Mouse (Mus musculus) adrenal gland, postnatal 36 days (tissue): Measurements from ENCODE around the gene Cntn5. TPM values are rescaled to one million over a fixed set of nuclear protein-coding genes. Genes with fewer than 3 reads are reported as not detected.

Experiments
- DNase-seq, 2 experiments: peaks; one replicate each; pipeline ENCODE4 v3.0.0; 2021; ENCODE audit warnings: mixed read lengths in 1 of 2
- long read RNA-seq, 2 experiments: library from polyadenylated mRNA; stranded (forward); transcript quantifications; one replicate each; pipeline ENCODE4 v2.0.0; 2021; ENCODE audit warnings: borderline sequencing depth in 2 of 2
- total RNA-seq, 2 experiments: library from RNA; stranded (reverse); gene quantifications; 2 replicates each; pipeline ENCODE4 v1.2.3; 2021

Cntn5 gene
- total RNA-seq, result not detected
- long read RNA-seq, experiment 1, result 0 reads
- long read RNA-seq, experiment 2, result 0 reads

DNA sequence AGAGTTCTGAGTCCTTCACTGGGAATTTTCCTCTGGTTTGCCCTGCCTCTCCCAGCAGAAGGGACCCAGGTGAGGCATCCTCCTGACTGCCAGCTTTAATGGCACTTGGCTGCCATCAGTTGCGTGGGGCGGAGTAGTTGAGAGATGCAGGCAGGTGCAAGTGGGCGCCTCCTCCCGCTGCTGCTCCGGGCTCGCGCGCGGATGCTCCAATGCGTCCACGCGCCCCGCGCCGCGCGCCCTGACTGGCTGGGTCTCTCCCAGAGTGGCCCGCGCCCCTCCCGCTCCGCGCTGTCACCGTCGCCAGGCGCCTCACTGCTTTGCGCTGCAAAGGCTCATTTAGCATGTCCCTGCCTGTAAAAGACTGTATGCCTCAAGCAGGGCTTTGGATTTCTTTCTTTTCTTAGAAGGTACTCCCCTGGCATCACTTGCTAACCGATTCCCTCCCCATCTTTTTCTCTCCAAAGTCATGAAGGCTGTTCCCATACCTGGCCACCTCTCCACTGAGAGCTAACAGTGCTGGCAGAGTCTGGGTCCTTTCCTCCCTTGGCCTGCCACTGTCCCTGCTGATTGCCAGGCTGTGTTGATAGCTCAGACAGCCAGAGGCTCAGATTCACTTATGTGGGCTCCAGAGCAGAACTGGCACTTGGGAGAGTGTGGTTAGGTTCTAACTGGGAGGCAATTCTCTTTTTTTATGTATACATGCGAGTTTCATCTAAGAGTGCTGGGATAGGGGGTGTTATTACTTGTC is at the start of gene Cntn5:
Cntn5 (minus strand) TSS at position 160 of the 748 bp plus-strand sequence.
- DNase-seq, result no peak

DNA sequence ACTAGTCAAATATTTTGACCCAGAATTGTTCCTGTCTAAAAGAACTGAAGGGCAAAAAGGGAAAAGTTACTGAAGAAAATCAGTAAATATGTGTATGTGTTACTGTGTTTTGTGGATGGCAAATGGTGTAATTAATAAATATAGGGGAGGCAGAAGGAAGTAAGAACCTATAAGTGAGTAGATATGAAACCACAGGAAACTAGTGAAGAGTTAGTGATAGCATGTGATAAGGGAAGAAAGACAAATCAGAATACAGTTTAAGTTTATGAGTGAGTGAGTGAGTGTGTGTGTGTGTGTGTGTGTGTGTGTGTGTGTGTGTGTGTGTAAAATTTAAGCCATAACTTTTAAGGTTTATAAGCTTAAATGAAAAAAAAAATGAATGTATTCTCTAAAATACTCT is 45.9 kb upstream of the Cntn5 start:
- DNase-seq, result no peak

DNA sequence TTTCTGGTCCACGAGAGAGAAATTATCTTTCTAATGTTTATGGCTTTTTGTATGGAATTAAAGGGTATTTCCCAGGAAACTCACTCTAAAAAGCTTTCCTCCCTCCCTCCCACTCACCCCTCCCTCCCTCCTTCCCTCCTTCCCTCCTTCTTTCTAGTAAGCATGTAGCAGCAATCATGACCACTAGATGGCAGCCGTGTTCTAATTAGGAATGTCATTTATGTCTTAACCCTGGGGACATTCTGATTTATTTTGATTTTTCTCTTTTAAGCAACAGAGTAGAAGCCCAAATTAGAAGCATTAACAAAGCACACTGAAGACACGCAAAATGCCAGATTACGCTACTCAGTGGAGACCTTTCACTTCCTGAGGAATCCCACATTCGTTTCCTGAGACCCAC is 5.0 kb upstream of the Cntn5 start:
- DNase-seq, result peak; percentile 34 to 61

DNA sequence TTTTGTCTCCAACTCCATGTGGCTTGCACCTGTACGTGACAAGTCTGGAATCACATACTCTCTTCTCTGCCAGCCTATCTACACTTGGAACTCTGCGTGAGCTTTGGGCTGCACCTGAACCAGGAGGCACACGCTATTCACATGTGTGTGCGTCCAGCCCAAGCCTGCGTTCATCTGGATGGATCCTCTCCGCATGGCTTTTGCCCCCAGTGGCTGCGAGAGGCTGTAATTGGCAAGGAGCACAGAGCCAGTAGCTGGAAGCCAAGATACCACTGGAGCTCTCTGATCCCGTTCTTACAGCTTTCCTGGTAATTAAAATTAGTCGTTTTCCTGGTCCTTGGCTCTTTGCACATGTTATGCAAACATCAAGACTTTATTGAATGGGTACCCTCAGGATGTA is 1.1 kb upstream of the Cntn5 start:
- no peak for DNase-seq

DNA sequence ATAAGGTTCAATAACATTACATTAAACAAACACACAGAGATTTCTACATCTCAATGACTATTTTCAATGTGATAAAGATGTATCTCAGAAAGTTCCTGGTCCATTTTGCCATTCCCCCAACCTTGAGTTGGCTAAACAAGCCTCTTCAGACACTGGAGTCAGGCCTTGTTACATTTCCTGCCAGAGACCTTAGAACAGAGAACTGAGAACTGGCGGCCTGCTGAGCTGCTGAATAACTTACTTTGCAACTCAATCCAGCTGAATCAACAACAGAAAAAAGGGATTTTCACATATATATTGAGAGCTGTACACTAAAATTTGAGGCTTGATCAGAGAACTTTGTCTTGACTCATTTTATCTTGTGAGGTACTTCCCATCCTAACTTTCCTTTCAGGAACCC is 24.8 kb downstream of the Cntn5 start:
- no peak for DNase-seq

DNA sequence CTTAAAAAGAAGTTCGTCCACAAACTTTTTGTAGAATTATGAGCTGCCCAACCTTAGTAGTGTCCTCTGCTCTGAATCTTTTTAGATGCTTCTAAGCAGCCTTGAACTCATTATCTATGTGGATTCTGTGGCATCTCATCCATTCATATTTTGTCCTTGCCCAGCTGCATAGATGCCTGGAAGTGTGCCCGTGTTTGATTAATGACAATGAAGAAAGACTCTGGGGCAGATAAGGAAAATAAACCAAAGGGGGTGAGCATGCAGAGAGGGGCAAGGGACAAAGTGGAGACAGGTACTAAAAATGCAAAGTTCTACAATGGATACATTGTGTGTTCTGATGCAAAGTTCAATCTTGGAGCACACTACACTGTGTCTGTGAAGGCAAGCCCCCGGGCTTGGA is 30.7 kb downstream of the Cntn5 start:
- peak; percentile 25 to 42 for DNase-seq

DNA sequence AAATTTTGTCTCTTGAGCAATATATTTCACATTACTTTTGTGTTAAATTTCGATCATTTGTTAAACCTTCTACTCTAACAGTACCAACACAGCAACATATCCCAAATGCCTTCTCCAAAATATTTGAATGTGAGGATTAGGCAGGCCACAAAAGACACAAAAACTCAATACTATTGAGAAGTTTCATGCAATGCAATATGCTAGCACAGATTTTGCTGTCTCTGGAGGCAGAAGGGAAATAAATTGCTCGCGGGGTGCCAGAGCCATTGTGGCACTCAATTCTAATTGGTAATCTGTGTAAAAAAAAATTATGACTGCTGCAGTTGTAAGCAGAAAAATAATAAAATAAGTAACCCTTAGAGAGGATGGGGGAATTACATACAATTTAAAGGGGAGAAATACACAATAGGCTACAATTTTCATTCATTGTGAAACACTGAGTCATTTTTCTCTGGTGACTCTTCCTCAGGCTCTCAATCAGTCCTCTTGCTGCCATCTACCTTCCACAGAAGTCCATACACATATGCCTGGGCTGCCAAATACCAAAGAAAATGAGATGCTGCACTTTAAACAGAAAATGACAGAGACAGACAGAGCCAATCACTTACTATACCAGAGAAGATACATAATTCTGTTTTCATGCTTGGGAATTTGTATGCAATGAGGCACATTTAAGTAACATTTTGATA is 48.2 kb downstream of the Cntn5 start:
- DNase-seq, result no peak

DNA sequence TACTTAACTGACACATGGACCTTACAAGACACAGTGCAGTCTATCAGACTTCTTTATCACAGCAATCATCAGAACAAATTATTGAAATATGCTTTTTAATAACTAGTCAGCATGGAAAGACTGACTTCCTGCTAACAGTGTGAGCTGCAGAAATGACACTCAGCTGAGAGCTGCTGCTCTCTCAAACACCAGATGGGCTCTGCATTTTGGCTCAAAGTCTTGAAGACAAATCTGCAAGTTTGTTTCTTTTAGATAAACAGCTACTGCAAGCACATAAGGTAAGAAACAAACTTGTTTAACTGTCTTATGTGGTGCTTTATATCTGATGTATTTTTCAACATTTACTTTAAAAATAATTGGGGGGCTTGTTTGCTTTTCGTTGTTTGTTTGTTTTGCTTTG is 87.9 kb downstream of the Cntn5 start:
- no peak for DNase-seq

DNA sequence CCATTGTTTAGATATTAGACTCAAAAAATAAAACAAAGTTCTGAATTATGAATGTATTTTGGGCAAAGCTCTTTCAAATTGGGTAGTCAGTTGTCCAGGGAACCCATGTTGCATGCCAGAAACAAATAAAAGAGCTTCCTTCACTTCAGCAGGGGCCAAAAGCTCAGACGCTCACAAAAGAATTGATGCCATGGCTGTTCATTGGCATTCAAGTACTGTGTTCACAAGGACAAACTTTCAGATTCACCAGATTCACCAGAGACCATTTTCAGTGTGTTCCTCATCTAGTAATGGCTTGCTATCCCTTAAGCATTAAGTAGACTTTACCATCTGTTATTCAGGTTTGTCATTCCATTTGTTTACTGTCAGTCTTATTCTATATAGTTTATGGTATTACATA is 107.4 kb downstream of the Cntn5 start:
- no peak for DNase-seq

DNA sequence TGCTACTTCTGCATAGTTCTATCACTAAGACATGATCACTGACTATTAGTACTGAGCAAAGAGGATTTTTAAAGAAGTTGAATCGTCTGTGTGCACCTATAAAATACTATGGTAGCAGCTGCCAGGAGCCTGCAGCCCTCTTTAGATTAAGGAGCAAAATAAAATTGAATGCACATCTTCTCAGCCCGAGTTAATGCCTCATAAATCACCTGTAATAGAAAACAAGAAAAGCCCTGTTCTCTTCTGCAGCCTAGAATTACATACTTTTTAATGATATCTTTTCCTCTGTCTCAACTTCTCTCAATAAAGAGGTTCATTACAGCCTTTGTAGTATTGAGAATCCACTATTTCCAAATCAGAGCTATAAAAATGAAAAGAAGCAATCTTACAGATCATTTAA is 109.5 kb downstream of the Cntn5 start:
- DNase-seq, result no peak

DNA sequence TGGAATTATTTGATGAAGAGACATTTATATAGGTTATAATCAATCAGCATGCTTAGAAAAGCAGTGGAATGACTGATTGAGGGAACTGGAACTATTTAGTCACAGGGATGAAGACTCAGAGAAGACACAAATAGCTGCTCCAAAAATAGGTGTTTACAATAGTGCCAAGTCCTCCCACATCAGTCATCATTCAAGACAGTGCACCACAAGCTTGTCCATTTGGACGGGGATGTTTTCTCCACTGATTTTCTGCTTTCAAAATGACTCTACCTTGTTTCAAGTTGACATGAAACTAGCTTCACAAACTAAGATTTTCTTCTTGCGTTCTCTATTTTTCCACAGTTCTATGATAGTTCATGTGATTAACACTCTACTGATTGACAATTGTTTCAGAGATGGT is 172.7 kb downstream of the Cntn5 start:
- no peak for DNase-seq

DNA sequence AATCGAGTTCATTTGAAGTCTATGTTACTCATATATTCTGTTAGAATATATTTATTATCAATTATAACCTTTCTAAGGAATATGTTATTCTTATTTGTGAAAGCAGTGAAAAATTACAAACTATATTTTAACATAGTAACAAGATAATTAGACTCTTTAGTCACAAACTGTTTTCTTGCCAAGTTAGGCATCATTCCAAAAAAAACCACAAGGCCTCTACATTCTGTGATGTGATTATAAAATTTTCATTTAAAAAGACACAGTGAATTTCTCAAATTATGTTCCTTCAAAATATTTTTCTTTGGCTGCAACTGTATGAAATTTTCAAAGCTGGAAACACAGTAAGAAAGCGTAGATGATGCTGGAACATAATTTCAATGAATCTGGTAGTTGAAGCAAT is 180.4 kb downstream of the Cntn5 start:
- no peak for DNase-seq

DNA sequence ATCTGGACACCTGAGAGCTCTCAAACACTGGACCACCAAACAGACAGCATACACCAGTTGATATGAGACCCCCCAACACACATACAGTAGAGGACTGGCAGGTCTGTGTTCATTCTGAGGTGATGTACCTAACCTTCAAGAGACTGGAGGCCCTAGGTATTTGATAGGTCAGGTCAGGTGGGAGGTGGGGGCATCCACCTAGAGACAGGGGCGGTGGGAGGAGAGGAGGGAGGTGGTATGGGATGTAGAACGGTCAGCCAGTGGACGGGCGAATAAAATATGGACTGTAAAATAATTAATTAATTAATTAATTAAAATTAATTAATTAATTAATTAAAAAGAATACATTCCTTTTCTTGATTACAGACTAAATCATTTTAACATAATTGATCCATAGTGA is 182.5 kb downstream of the Cntn5 start:
- DNase-seq, result no peak

DNA sequence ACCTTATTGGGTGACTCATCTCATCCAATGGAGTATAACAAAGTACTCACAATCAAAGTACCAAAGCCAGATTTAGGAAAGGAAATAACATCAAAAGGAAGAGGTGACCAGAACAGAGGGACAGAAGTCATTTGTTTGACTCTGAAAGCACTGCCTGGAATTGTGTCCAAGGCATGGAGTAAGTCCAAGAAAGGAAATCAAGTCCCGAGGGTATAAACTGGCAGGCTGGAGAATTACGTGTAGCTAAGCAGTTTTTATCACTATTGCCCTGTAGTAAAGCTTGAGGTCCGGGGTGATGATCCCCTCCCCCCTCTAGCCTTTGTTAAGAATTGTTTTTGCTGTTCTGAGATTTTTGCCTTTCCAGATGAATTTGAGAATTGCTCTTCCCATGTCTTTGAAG is 185.6 kb downstream of the Cntn5 start:
- peak in 1 of 2 experiments; percentile 4 for DNase-seq

DNA sequence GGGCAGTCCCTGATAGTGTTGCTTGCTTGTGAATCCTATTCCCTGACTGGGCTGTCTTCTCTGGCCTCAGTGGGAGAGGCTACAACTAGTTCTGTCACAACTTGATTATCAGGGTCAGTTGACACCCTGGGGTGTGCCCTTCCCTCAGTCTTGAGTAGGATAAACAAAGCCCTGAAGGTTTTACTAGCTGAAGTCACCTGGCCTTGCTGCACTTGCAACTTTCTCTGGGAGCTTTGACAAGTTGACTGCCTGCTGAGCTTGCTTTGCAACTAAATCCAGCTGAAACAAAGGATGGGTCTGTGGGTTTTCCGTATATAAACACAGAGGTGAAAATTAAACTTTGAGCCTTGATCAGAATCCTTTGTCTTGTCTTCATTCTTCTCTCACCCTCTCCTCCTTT is 190.9 kb downstream of the Cntn5 start:
- no peak for DNase-seq

DNA sequence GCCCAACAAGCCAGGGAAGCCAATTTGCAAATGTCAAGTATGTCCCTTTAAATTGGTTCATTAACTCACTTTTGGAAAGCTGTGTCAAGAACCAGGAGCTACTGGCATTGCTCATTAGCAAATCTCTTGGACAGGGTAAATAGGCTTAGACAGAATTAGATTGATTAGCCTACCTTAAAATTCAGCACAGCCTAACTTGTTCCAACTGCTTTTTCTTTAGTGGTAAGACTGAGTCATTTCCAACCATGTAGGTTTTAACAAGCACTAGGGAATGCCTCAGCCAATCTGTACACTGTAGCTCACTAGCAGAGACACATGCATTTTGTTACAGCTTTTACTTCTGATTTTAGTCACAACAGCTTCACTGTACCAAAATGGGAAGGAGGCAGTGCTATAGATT is 222.9 kb downstream of the Cntn5 start:
- no peak for DNase-seq

DNA sequence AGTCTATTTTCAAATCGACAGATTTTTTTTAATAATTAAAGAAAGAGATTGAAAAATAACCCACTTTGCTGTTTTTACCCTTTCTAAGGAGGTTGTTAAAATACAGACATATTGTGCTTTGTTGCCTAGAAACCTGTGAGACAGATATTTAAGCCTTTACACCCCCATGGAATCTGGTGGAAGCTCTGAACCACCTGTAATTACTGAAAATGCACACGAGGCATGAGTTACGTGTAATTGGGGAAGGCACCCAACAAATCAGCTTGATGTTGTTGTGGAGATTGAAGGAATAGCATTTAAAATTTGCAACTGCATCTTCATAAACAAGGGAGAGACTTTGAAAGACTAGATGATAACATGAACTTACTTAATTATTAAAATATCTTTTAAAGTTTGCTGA is 223.4 kb downstream of the Cntn5 start:
- DNase-seq, result no peak

DNA sequence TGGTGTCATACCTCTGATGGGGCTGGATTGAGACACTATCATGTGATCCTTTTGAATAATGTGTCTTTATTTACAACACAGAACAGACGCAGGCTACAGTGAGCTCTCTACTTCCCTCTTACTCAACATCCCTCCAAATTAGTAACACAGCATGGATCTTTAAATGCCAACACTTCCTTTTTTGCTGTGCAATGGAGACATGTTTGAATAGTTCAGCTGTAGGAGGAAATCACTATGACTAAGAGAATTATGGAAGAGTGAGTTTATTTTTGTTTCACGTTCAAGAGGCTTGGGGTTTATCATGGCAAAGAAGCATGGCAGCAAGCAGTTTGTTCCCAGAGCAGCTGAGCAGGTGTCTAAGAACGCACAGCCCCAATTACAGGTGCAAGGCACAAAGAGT is 235.9 kb downstream of the Cntn5 start:
- DNase-seq, result no peak

DNA sequence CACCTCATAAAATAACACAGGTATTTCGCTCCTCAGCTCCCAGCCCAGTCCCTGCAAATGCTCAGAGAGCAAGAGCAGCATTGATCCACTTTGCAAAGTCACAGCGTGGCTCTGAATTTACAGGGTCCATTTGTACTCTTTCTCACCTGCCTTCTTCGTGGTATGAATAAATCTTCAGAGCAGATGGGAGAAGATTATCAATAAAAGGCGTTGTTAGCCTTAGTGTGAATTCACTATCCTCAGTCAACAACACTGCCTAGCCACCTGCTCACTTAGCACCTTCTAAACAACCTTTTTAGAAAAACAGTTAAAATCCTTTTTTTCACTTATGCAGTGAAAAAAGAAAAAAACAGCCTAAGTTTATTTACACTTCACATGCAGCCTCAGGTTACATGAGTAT is 237.1 kb downstream of the Cntn5 start:
- no peak for DNase-seq

DNA sequence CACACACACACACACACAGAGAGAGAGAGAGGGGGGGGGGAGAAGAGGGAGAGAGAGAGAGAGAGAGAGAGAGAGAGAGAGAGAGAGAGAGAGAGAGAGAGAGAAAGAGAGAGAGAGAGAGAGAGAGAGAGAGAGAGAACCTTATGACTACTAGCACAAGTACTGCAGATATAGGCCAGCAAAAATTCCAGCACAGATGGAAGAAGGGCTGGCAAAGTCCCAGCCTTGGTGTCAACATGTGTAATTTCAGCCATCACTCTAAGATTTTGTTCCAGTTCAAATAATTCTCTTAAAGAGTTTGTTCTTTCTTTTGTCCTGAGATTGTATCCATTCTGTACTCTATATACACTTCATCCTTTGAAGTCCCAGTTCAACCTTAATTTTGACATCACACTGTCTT is 238.8 kb downstream of the Cntn5 start:
- DNase-seq, result no peak

DNA sequence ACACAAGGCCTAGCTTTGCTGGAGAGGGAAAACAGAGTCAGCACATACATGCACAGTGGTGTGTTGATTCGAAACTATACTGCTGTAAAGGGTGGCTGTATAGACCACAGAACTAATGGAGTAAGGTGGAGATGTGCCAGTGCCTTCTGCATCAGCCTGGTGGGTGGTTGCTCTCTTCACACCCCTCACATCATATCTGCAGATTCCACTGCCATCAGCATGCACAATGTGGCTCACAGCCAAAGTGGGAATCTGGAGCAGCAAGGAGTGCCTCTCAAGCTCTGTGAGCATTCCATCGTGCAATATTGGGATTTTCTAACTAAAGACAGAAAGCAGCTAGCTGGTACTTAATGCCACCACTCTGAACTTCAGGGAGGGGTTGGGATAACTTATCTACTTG is 241.5 kb downstream of the Cntn5 start:
- DNase-seq, result no peak

DNA sequence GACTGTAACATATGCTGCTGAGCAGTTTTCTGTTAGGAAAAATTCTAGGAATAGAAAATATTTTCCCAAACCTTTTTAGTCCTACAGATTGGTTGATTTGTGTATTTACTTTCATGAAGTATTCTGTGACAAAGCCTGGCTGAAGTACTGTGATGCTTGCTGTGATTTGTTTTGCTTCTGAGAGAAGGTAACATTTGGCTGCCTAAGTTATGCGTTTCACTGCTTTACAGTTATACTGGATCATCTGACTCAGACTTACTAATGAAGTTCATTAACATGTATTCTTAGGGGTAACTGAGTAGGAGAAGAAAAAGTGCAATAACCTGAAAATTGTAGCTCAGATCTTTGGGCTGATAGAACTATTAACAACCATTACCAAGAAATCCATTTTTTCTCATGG is 245.1 kb downstream of the Cntn5 start:
- no peak for DNase-seq

DNA sequence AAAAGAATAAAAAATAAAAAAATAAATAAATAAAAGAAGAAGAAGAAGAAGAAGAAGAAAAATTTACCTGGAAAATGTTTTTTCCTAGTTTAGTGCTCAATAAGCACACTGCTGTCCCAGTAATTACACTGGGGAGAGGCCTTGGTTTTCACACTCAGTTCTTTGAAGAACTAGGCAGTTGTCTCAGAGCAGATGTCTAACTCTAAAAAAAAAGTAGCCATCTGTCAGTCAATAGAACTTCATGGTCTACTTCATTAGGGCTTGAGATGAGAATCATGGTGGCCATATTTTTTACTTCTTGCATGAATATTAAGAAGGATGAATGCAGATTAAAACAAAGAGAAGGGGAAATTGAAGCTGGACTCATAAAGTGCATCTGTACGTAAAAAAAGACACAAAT is 246.5 kb downstream of the Cntn5 start:
- no peak for DNase-seq

DNA sequence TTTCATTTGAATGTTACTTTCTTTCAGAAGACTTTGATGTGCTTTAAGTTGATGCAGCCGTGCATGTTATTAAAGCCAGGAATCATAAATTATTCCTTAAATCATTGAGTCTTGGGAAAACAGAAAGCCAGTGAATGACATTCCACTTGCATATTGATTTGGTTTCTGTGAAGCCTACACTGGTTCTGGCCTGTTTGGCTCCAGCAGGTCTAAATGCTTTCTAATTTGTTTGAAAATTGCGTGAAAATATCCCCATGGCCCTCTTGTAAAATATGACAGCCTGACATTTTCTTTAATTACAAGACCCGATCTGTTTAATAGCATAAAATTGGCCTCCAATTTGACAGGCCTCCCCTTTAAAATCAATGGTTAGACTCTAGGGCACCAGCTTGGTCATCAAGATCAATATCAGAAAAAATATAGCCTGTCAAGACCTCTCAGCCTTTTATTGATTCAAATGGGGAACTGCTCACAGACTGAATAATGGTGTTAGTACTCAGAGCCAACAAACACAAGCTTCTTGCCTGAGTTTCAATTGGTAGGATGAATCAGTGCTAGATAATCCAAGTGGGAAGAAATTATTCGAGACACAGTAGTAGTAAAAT is 247.3 kb downstream of the Cntn5 start:
- no peak for DNase-seq
